Mouse (Mus musculus) hindbrain, embryonic 16.5 days (tissue): Measurements from ENCODE around the gene Spdya. TPM values are rescaled to one million over a fixed set of nuclear protein-coding genes. Genes with fewer than 3 reads are reported as not detected.
A peak's percentile ranks its signal among the peaks of the same experiment; 100 is the strongest.
"Not testable (repeated sequence)": the region's sequence is repeated elsewhere in the genome, so short reads cannot be mapped to it uniquely, and the experiment has no call there.

Experiments
- ATAC-seq: fragments of 200-750 bp; cut with Nextera tagmentation; 2 replicates; pipeline ENCODE4 v1.8.0; 2017; ENCODE audit warnings: moderate TSS enrichment, moderate library complexity
- H3K27ac ChIP-seq: fragments of 300-500 bp; sonication (generic); 2 replicates; pipeline ENCODE4 v1.5.1; 2014; ENCODE audit warnings: low read depth, mild to moderate bottlenecking, control low read depth, low read length, moderate library complexity
- H3K27me3 ChIP-seq: fragments of 300-500 bp; sonication (generic); replicated peaks from 2 replicates; pipeline ENCODE4 v1.6.1; 2014; ENCODE audit warnings: low read length; ENCODE audit not compliant: control insufficient read depth, insufficient read depth
- H3K36me3 ChIP-seq: fragments of 300-500 bp; sonication (generic); 2 replicates; pipeline ENCODE4 v1.6.1; 2014; ENCODE audit warnings: mild to moderate bottlenecking, low read length, moderate library complexity, mixed read lengths; ENCODE audit not compliant: control insufficient read depth, insufficient read depth
- H3K4me1 ChIP-seq: fragments of 300-500 bp; sonication (generic); 2 replicates; pipeline ENCODE4 v1.6.1; 2014; ENCODE audit warnings: low read depth, low read length; ENCODE audit not compliant: control insufficient read depth, insufficient read depth
- H3K4me2 ChIP-seq: fragments of 300-500 bp; sonication (generic); 2 replicates; pipeline ENCODE4 v1.6.1; 2014; ENCODE audit warnings: mild to moderate bottlenecking, low read length, control low read depth, moderate library complexity
- H3K4me3 ChIP-seq: fragments of 300-500 bp; sonication (generic); 2 replicates; pipeline ENCODE4 v1.5.1; 2014; ENCODE audit warnings: mild to moderate bottlenecking, low read length, control low read depth, moderate library complexity
- H3K9ac ChIP-seq: fragments of 300-500 bp; sonication (generic); 2 replicates; pipeline ENCODE4 v1.6.1; 2014; ENCODE audit warnings: low read depth, mild to moderate bottlenecking, control low read depth, low read length, moderate library complexity
- H3K9me3 ChIP-seq: fragments of 300-500 bp; sonication (generic); 2 replicates; pipeline ENCODE4 v1.6.1; 2014; ENCODE audit warnings: mild to moderate bottlenecking, low read length, moderate library complexity; ENCODE audit not compliant: control insufficient read depth
- WGBS: fragments of 180-500 bp; shearing (Covaris S2); extraction: QIAGEN DNeasy Blood & Tissue Kit; methylation state at CpG from one replicate; pipeline ENCODE4 v1.1.7; 2014; 5-methylcytosine and 5-hydroxymethylcytosine counted together
- polyA plus RNA-seq: library from polyadenylated mRNA; unstranded; fragments of >200 nt; fragmentation: Nextera tagmentation; extraction: Ambion mirVana; gene quantifications from 2 replicates; pipeline ENCODE4 v1.2.1, GENCODE M21; 2015

Spdya gene
- polyA plus RNA-seq, 1 experiment from 2014 or later: 1.6 TPM

- Histone ChIP-seq H3K27me3 (no peaks in the 10 kb centered on the region), H3K9ac (peak overlapping the region; percentile 89)
- WGBS: under 1% methylated on average over 10 of the region's 10 CpGs
These were observed 65.1 kb downstream of the Spdya start for GRCm38 (mm10) chr17:71617033-71617362.

GRCm38 (mm10) chr17:71617974-71618373, 66.1 kb downstream of the Spdya start:
- ATAC-seq: no peak
- Histone ChIP-seq H3K36me3 (no peaks in the 10 kb centered on the region), H3K27ac (no peak overlapping the region), H3K9ac (no peak overlapping the region), H3K4me2 (peak overlapping the region; percentile 0), H3K9me3 (no peaks in the 10 kb centered on the region), H3K27me3 (no peaks in the 10 kb centered on the region), H3K4me1 (peaks cover 16% of the 10 kb centered on the region), H3K4me3 (no peak overlapping the region)
- WGBS: 80% methylated on average over 4 of the region's 4 CpGs

More at GRCm38 (mm10) chr17:71617033-71617362, 65.1 kb downstream of the Spdya start:
- Histone ChIP-seq H3K4me1 (peaks cover 16% of the 10 kb centered on the region), H3K36me3 (no peaks in the 10 kb centered on the region), H3K4me2 (peak overlapping the region; percentile 90), H3K9me3 (no peaks in the 10 kb centered on the region), H3K27ac (no peak overlapping the region), H3K4me3 (peak overlapping the region; percentile 100)
- ATAC-seq: no peak

- no peak overlapping the region for H3K9ac ChIP-seq
- H3K27ac ChIP-seq: no peak overlapping the region
- H3K4me2 ChIP-seq: no peak overlapping the region
- 88% methylated on average over 10 of the region's 10 CpGs for WGBS
- ATAC-seq: no peak
- no peaks in the 10 kb centered on the region for H3K9me3 ChIP-seq
- no peak overlapping the region for H3K4me3 ChIP-seq
- no peaks in the 10 kb centered on the region for H3K4me1 ChIP-seq
- peaks cover 26% of the 10 kb centered on the region for H3K36me3 ChIP-seq
- no peaks in the 10 kb centered on the region for H3K27me3 ChIP-seq
These were observed 79.9 kb downstream of the Spdya start for GRCm38 (mm10) chr17:71631806-71632205.

GRCm38 (mm10) chr17:71633350-71633749, 81.5 kb downstream of the Spdya start:
- Histone ChIP-seq H3K27me3 (no peaks in the 10 kb centered on the region), H3K9ac (no peak overlapping the region), H3K4me3 (no peak overlapping the region), H3K27ac (no peak overlapping the region), H3K4me2 (no peak overlapping the region), H3K4me1 (no peaks in the 10 kb centered on the region), H3K9me3 (no peaks in the 10 kb centered on the region), H3K36me3 (peaks cover 24% of the 10 kb centered on the region)
- WGBS: 82% methylated on average over 8 of the region's 8 CpGs
- ATAC-seq: no peak

- no peaks in the 10 kb centered on the region for H3K4me1 ChIP-seq
- no peak overlapping the region for H3K27ac ChIP-seq
- no peak for ATAC-seq
- no peak overlapping the region for H3K9ac ChIP-seq
- H3K4me3 ChIP-seq: no peak overlapping the region
- H3K36me3 ChIP-seq: peaks cover 33% of the 10 kb centered on the region
- WGBS: 95% methylated on average over 8 of the region's 8 CpGs
- no peak overlapping the region for H3K4me2 ChIP-seq
- H3K27me3 ChIP-seq: no peaks in the 10 kb centered on the region
- no peaks in the 10 kb centered on the region for H3K9me3 ChIP-seq
These were observed 84.9 kb downstream of the Spdya start for GRCm38 (mm10) chr17:71636786-71637185.

GRCm38 (mm10) chr17:71637750-71638265, 85.9 kb downstream of the Spdya start:
- H3K4me3 ChIP-seq: no peak overlapping the region
- H3K9me3 ChIP-seq: no peaks in the 10 kb centered on the region
- H3K9ac ChIP-seq: no peak overlapping the region
- H3K36me3 ChIP-seq: peaks cover 35% of the 10 kb centered on the region
- no peaks in the 10 kb centered on the region for H3K27me3 ChIP-seq
- no peak overlapping the region for H3K27ac ChIP-seq
- H3K4me2 ChIP-seq: no peak overlapping the region
- WGBS: 92% methylated on average over 4 of the region's 4 CpGs
- ATAC-seq: no peak
- H3K4me1 ChIP-seq: no peaks in the 10 kb centered on the region

- not testable (repeated sequence) for H3K4me2 ChIP-seq, H3K9ac ChIP-seq, H3K9me3 ChIP-seq, H3K27me3 ChIP-seq, ATAC-seq, H3K27ac ChIP-seq, H3K4me1 ChIP-seq, H3K4me3 ChIP-seq
- whole genome bisulfite sequencing: 79% methylated on average over 5 of the region's 5 CpGs
- H3K36me3 ChIP-seq: peaks cover 27% of the 10 kb centered on the region
These were observed 87.2 kb downstream of the Spdya start for GRCm38 (mm10) chr17:71639056-71639455.

Other genes starting within 250 kb of the Spdya start
- gene Emilin2, start 240.1 kb upstream of the Spdya start, polyA plus RNA-seq: 2.2 and 2.5 TPM in 2 replicates
- gene Gm4707, start 92.1 kb upstream of the Spdya start, polyA plus RNA-seq: 2.7 and 3.1 TPM in 2 replicates
- gene Smchd1, start 76.7 kb upstream of the Spdya start, polyA plus RNA-seq: 34.6 and 38.0 TPM in 2 replicates
- 7.8 and 9.1 TPM in 2 replicates for gene Ndc80, start 25.2 kb upstream of the Spdya start, polyA plus RNA-seq
- gene Wdr43, start 63.8 kb downstream of the Spdya start, polyA plus RNA-seq: 39.7 and 47.1 TPM in 2 replicates
- gene Togaram2, start 121.2 kb downstream of the Spdya start, polyA plus RNA-seq: 0.82 and 0.89 TPM in 2 replicates
- gene Pcare, start 200.8 kb downstream of the Spdya start, polyA plus RNA-seq: 0.03 TPM in 1 of 2 replicates, not detected in the other
- gene Clip4, start 216.4 kb downstream of the Spdya start, polyA plus RNA-seq: 15.1 and 15.3 TPM in 2 replicates